Mouse (Mus musculus): Measurements from ENCODE around the gene Uqcrh.

Gene Uqcrh

DNA sequence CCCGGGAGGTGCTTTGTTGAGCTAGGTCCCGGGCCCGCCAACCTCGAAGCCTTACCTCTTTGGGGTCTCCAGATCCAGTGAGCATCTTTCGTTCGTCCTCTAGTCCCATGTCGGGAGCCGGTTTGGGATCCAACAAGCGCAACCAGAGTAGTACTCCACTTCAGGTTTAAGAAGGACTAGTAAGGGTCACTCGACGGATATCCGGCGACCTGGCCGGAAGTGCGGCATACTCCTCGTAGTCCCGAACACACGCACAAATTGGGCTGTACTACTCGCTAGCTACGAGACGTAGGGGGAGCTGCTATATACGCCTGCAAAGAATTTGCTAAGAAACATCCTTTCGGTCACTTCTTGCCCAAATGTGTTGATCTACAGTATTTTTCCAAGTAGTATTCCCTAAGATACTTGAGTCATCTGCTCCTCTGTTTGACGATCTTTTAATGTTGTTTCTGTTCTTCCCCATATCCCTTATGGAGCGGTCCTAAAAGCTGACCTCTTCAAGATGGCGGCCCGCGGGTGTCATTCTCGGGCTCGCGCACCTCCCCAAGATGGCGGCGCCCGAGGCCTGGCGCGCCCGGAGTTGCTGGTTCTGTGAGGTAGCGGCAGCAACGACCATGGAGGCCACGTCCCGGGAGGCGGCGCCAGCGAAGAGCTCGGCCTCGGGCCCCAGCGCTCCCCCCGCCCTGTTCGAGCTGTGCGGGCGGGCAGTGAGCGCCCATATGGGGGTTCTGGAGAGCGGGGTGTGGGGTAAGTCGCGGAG, at the start of gene Uqcrh, which contains the start of gene Lrrc41:
Gene Uqcrh, minus strand, starts transcription at position 211 of the 760 bp plus-strand sequence.
Gene Lrrc41, plus strand, starts transcription at position 409 of the 760 bp plus-strand sequence.
- DNase-seq (ENCODE audit: low spot score), result peak; percentile 98

DNA sequence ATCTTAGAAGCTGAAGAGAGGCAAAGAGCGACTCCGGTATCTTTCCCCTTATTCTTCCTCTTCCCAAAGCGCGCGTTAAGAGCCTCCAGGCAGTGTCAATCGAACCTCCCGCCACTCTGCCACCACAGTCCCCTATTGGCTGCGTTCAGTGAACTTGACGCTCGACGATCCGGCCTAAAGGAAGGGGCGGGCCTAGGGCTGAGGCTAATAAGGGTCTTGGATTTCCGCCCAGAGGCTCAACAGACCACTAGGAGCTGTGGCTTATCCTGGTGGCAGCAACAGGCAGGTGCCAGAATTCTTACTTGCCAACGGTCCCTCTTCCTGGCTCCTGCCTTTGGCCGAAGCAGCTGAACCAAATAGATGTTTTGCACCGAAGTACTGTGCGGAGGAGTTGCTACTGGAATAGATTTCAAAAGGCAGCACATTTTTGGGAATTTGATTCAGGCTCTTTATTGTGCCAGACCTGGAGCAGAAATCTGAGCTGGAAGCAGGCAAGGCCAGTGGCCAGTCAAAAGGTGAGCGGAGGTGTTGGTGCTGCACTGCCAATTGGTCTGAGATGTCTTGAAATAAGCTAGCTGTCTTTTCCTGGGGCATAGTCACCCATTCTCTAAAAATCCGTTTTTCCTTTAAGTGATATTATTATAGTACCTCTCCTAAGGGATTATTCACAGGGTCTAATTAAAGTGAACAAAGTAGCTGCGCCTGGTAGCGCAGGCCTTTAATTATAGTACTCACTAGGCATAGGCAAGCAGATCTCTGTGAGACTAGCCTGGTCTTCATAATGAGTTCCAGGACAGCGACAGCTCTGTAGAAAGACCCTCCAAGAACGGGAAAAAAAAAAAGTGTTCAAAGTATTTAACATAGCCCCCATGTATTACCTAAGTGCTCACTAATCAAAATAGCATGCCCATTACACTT, 49.0 kb upstream of the Uqcrh start, which contains the start of the genes Rad54l and Pomgnt1:
Gene Rad54l, minus strand, starts transcription at position 89 of the 918 bp plus-strand sequence.
Gene Pomgnt1, plus strand, starts transcription at position 239 of the 918 bp plus-strand sequence.
- DNase-seq (ENCODE audit: low spot score), result peak; percentile 98

DNA sequence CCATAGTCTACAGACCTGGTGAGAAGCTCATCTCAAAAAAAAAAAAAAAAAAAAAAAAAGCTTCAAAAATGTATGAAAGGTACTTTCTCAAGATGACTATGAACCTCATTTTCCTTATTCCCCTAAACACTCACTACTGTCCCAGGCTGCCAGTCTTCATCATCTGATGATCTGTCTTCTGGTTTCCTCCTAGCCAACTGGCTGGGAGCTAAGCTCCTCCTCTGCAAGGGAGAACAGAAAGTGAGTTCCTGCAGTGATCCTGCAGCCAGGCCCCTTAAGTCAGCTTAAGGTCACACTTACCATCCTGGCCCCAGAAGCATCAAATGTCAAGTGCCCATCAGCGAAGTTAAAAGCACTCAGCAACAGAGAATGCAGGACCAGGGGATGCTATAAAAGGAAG, 47.9 kb upstream of the Uqcrh start:
- no peak for DNase-seq (ENCODE audit: low spot score)

DNA sequence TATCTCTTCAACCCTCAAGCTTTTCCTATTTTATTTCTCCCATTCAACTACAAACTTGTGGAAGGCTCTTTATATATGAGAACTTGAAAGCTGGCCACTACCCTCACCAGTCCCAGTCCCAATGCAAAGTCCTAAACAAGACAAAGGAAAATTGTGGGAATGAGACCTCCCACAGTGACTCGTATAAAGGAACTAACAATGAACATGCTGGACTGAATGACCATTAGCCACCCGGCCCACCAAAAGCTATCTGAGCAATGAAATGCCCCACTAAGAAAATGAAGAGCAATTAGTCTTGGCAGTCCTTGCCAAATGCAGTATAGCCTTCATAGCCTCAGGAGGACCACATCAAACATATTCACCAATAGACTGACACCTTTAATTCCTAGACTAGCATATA, 36.6 kb upstream of the Uqcrh start:
- no peak for DNase-seq (ENCODE audit: low spot score)

DNA sequence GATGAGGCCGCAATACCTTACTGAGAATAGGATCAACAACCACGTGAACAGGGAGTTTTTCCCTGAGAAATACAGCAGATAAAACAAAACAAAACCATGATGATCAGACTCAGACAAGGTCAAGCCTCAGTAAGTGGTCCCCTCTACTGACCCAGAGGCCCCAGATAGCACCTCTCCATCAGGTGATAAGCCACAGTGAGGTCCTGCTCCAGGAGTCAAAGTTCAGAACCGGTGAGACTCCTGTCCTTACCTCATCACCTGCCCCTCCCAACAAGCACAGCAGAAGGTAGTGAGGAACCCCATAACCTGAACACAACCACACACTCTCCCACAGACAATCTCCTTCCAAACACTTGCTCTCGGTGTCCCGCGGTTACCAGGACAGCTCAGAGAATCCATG, 35.8 kb upstream of the Uqcrh start:
- no peak for DNase-seq (ENCODE audit: low spot score)

DNA sequence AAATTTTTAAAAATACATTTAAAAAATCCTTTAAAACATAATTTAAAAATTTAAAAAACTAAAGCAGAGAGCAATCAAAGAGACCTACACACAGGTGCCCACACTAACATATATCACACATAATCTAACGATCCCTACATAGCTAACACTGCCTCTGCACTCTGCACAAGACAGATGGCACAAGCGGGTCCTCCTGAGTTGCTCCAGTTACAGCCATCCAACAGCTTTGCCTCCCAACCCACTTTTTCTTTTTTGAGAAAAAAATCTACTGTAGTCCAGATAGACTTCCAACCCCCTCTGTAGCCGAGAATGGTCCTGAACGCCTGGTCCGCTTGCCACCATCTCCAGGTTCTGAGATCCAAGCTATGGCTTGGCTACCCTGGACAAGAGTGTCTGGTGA, 30.4 kb upstream of the Uqcrh start:
- DNase-seq (ENCODE audit: low spot score), result no peak

DNA sequence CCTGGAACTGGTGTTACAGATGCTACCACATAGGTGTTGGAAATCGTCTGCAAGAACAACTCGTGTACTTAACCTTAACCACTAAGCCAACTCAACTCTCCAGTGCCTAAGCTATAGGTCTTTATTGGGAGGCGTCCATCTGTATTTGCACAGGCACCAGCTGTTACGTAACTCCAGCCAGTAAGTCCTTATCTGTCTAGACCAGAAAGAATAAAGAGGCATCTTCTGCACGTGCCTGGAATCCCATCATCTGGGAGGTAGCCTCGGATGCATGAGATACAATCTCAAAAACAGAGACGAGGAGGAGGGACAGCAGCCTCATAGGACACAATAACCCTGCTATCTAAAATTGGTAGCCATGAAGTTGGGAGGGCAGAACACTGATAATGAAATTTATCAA, 26.1 kb upstream of the Uqcrh start:
- DNase-seq (ENCODE audit: low spot score), result no peak

DNA sequence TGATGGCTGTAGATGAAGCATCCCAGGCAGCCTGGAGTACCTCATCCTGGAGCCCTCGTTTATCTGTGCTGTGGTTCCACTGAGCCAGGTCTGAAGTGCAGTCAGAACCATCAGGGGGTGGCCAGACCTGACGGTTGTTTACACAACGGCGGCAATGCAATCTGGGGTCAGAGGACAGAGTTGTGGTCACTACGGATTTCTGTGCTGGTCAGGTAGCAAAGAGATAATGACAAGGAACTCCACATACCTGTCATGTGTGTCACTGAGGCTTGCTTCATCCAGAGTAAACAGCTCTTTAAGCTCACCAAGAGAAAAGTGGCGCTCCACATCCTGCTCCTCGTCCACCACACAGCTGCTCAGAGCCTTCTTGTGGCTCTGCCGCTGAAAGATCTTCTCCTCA, 22.3 kb upstream of the Uqcrh start:
- no peak for DNase-seq (ENCODE audit: low spot score)

DNA sequence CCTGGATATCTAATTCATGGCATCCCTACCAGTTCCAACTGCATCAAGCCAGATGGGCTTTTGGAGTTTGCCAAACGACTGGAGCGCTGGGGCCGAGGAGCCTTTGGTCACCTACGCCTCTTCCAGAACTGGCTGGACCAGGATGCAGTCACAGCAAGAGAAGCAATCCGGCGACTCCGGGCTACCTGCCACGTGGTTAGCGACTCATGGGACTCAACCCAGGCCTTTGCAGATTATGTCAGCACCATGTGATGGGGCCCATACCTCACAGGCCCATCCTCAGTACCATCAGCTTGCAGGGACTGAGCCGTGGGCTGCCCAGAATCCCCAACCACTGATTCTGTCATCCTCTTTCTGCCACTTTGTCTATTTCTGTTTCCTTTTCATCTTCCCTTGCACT, 21.4 kb upstream of the Uqcrh start:
- no peak for DNase-seq (ENCODE audit: low spot score)

DNA sequence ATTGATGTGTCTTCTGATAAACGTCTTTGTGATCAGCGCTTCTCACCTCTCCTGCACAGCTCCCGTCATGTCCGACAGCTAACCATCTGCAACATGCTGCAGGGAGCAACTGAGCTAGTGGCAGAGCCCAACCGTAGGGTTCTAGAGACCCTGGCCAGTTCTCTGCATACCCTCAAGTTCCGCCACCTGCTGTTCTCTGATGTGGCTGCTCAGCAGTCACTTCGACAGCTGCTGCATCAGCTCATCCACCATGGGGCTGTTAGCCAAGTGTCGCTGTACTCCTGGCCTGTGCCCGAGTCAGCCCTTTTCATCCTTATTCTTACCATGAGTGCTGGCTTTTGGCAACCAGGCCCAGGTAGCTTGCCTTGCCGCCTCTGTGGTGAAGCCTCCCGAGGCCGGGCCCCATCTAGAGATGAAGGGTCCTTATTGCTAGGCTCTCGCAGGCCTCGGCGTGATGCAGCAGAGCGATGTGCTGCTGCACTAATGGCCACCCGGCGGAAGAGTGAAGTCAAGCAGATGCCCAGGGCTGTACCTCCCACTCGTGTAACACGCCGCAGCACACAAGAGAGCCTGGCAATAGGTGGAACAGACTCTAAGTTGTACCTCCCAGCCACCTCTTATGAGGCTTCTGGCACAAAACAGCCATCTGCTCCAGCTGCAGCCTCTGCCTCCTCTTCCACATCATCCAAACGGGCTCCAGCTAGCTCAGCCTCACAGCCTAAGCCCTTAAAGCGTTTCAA, 13.8 kb upstream of the Uqcrh start:
- no peak for DNase-seq (ENCODE audit: low spot score)

DNA sequence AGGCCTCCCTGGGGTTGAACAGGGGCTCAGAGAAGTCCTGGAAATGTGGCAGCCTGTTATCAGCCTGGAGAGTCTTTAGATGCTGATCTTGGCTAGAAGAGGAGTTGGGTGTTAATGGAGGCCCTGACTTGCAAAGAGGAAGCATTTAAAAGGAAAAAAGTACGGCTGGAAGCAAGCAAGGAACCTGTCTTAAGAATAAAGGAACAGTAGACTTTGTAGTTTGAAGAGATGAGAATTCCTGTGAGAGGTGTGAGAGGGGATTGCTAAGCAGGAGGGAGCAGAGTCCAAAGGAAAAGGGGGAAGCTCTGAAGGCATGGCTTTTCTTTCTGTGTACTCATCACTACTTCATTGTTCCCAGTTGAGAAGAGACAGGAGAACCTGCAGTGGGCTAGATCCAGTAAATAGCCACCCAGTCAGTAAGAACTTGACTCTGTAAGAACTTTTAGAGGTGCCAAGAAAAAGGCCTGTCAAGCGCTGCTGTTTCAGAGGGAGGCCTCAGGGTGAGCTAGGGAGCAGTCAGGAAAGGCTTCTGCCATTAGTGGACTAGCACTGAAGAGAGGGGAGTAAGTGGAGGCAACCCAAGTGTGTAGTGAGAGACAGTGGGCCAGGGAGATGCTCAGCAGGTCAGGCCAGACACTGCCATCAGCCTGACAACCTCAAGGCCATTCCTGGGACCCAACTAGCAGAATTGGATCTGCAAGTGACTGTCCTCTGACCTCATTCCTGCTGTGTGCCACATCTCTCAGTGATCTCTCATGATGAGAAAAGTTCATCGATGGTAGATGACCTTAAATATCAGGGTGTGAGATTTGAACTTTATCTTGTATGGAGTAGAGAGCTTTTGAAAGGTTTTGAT, 2.6 kb upstream of the Uqcrh start:
- no peak for DNase-seq (ENCODE audit: low spot score)

DNA sequence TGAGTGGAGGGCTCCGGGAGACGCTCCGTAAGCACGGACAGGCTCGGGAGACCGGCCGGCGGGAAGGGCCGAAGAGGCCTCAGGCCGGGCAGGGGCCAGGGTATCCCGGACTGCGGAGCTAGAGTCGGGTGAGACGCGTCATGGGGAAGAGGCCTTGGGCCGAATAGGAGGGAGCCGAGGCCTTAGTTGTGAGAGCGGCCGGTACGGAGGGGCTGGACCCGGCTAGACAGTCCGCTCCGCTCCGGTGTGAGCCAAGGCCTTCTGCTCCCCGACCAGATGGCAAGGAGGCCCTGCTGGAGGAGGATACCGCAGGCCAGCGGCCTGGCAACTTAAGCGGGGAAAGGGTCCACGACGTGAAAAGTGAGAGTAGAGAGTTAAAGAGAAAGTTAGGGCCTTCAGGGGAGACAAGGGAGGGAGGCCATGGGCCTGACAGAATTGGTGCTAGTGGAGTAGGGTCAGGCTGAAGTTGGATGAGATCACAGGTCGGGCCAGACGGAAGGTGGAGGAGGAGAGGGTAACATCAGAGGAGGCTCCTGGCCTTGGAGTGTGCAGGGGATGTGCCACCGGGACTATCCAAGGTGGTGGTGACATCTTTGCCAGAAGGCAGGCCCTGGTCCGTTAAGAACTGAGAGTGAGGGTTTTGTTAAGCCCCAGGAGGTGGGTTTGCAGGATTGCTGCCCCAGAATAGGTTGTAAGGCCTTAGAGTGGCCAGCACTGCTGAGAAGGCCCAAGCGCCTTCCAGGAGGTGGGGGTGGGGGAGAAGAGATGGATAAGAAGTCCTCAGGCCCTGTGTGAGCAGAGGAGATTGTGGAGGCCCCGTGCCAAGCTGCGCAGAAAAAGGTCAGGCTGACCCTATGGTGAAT, 1.7 kb upstream of the Uqcrh start:
- peak; percentile 51 for DNase-seq (ENCODE audit: low spot score)

DNA sequence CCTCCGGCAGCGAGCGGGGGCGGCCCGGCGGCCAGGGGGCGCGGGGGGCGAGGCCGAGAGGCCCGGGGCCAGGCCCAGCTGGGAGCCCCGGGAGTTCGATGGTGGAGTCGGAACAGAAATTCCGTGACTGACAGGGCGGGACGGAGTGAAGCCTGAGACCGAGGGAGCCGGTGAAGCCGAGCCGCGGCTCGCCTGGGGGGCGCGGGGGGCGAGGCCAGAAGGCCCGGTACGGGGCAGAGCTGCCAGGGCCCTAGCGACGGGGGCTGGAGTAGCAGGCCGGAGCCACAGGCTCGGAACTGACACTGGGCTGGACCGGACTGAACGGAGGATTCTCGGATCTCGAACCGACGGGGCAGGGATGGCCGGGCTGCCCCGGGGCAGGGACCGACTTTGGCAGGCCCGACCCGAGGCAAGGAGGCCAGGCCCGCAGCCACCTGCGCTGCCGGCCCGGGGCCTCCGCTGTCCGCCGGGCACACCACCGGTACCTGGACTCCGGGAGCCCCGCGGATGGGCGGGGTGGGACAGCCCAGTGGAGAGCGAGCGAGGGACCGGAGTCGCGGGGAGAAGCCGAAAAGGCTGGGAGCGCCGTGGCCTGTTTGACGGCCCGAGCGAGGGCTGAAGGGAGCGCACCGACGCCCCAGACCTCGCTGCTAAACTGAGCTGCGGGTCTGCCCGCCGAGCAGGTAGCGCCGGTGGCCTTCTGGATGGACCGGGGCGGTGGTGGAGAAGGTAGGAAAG, 929 bp upstream of the Uqcrh start:
- peak; percentile 64 for DNase-seq (ENCODE audit: low spot score)

DNA sequence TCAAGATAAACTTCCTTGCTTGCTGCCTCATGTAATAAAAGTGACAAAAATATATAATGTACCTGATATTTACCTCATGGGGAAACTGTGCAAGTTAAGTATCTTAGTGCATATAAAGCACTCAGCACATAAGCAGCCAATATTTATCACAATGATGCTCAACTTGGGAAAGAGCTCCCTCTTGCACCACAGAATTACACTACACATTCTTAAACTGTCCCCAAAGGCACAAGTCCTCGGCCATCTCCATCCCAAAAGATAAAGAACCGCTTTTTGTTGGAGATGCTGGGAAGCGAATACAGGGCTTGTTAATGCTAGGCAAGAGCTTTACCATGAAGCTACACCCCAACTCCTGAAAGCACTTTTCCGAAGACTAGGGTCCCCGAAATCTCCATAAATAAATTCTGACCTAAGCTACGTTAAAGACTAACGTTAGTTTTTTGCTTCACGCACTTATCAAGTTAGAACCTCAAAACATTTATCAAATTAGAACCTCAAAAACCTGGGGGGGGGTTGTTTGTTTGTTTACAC, 661 bp downstream of the Uqcrh start:
- peak; percentile 44 for DNase-seq (ENCODE audit: low spot score)

DNA sequence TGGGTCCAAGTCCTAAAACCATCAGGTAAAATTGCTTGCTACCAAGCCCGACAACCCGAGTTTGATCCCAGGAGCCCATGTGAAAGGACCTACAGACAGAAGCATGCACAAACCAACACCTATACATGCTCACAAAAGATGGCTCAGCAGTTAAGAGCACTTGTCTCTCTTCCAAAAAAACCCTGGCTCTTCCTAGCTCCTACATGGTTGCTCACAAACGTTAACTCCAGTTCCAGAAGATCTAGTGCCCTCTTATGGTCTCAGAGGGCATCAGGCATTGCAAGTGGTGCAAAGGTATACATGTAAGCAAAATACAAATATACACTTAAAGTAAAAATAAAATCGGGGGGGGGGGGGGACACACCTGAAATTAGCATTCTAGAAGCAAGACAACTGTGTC, 1.7 kb downstream of the Uqcrh start:
- peak; percentile 45 for DNase-seq (ENCODE audit: low spot score)

DNA sequence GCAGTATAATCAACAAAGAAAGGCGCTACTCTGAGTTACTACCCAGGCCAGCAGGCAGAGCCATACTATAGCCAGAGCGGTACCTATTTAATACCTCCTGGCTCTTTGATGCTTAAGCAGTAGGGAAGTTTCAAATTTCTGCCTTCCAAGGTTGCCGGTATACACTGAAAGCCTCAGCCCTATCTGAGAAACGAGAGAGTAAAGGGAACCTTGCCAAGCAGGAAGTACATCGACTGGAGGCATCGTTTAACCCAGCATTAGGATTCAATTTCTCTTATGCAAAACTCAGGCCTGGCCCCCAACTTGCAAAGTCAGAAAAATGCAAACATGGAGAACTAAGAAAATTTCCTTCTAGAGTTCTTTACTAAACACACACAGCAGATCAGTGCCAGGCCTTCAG, 4.8 kb downstream of the Uqcrh start:
- no peak for DNase-seq (ENCODE audit: low spot score)

DNA sequence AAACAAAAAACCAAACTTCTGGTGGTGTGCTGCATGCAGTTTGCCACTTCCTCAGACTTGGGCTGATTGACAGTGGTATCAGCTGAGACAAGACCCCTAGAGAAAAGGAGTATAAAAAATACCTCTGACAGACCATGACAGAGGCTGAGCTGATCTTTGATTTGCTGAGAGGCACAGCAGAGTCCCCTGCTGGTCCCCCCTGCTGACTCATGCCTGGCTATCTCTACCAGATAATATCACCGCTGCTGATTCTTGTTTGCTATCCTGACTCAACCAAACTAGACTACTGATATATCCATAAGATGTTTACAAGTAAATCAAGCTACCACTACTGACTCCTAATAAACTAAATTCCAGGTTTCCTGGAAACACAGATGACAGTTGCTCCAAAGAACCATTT, 11.0 kb downstream of the Uqcrh start:
- no peak for DNase-seq (ENCODE audit: low spot score)

DNA sequence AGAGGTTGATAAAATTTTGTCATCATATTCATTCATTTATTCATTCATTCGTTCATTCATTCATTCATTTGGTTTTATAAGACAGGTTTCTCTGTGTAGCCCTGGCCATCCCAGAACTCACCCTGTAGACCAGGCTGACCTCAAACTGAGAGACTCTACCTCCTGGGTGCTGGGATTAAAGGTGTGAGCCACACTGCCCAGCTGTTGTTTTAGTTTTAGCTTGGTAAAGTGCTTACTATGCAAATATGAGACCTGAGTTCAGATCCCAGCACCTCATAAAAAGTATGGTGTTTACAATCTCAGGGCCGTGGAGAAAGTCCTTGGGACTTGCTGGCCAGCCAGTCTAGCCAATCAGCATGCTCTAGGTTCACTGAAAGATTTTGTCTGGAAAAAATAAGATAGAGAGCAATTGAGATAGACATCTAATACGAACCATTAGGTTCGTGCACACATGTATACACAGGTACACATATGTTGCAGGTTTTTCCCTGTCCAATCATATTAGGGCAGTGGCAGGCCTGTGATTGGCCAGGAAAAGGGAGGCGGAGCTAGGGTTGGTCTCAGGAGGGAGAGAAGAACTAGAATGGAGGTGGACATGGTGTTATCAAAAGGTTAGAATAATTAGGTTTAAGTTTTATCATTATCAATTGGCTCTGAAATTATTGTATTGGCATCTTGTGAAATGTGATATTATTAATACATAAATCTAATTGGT, 15.7 kb downstream of the Uqcrh start:
- DNase-seq (ENCODE audit: low spot score), result no peak

DNA sequence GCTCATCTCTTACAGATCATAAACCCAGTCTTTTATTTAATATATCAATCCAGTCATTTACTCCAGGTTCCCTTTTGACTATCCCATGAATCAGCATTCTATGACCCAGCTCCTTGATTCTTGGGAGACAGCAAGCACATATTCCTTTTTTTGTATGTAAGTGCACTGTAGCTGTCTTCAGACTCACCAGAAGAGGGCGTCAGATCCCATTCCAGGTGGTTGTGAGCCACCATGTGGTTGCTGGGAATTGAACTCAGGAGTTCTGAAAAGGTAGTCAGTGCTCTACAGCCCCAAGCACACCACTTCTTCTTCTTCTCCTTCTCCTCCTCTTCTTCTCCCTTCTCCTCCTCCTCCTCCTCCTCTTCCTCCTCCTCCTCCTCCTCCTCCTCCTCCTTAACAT, 17.3 kb downstream of the Uqcrh start:
- DNase-seq (ENCODE audit: low spot score), result no peak

Measured in embryo, embryonic 10 days (tissue).